Comparison of ENCODE assay signal across 20 mouse cellular contexts in the genomic region with DNA sequence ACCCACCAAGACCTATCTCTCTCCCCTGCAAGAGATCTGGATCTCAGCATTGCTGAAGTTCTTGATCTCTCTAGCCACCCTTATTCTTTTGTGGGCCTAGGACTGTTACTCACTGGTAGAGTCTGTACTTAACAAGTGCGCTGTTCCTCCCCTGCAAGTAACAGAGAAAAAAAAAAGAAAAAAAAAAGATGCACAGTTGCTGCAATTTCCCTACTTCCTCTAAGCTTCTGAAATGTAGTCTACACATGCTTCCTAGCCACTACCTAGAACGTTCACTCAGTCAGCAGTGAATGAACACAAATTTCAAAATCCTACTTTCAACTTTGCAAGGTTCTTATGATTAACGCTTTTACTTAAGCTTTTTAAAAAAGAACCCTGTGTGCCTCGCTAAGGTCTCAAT. TPM values are rescaled to one million over a fixed set of nuclear protein-coding genes. Genes with fewer than 3 reads are reported as not detected.
DNase-seq lines count a peak whose midpoint lies in the region; ATAC-seq and TF ChIP-seq lines count a peak whose summit lies in the region.
"Had no signal": no experiment of that assay in that cellular context is flagged by ENCODE, and none has a peak within 500 bp of the region (broad histone marks: within the 10 kb centered on the region; RNA-seq: fewer than 3 reads in every experiment).

No protein-coding gene starts in this region.

- no peak for TF ChIP-seq POLR2A in cerebellum, adult 2 months (IDR thresholded peaks at IDR 0.05; ENCODE audit: borderline replicate concordance, insufficient read depth, low read length)

- TF ChIP-seq CTCF in cerebellum, adult 2 months (IDR thresholded peaks at IDR 0.05; ENCODE audit: borderline replicate concordance, insufficient read depth, low read depth, low read length) = no peak

- no peaks in the 10 kb centered on the region for H3K27me3 ChIP-seq in heart, embryonic 12.5 days (replicated peaks)
- no peaks in the 10 kb centered on the region; the same call in 1 of the 2 replicates for H3K27me3 ChIP-seq in cerebellum, adult 2 months (ENCODE audit: control insufficient read depth, insufficient read depth, low read length)
- H3K27me3 ChIP-seq: embryonic facial prominence, embryonic 13.5 days; embryonic facial prominence, embryonic 15.5 days; forebrain, embryonic 12.5 days had no signal

- ATAC-seq in heart, embryonic 12.5 days (ENCODE audit: insufficient number of reproducible peaks, low FRiP score) = no peak
- peak; percentile 29; the same call in 1 of the 2 replicates for ATAC-seq in common myeloid progenitor, adult 5-6 weeks (replicated peaks; ENCODE audit: low read depth, poor library complexity, severe bottlenecking)
- peak; percentile 81 for ATAC-seq in megakaryocyte, adult 5-6 weeks (ENCODE audit: poor library complexity, severe bottlenecking)
- ATAC-seq: forebrain, embryonic 14.5 days; forebrain, embryonic 16.5 days had no signal

- peaks cover 16% of the 10 kb centered on the region for H3K4me1 ChIP-seq in heart, embryonic 12.5 days (replicated peaks)
- H3K4me1 ChIP-seq in cerebellum, adult 2 months (ENCODE audit: control insufficient read depth, insufficient read depth, low read length) = no peaks in the 10 kb centered on the region

- no peaks in the 10 kb centered on the region for H3K9me3 ChIP-seq in heart, embryonic 12.5 days (replicated peaks)
- H3K9me3 ChIP-seq: embryonic facial prominence, embryonic 13.5 days; embryonic facial prominence, embryonic 15.5 days; forebrain, embryonic 10.5 days; forebrain, embryonic 12.5 days had no signal

- H3K27ac ChIP-seq in heart, embryonic 12.5 days (ENCODE audit: poor library complexity, severe bottlenecking) = no peak overlapping the region
- no peak overlapping the region for H3K27ac ChIP-seq in cerebellum, adult 2 months (ENCODE audit: insufficient read depth, low read length)
- H3K27ac ChIP-seq: embryonic facial prominence, embryonic 13.5 days; embryonic facial prominence, embryonic 15.5 days; forebrain, embryonic 10.5 days; forebrain, embryonic 12.5 days had no signal

- DNase-seq in heart, adult 11 months = peak; percentile 23
- DNase-seq in 416B (ENCODE audit: low read depth) = peak; percentile 47
- DNase-seq in cerebellum, postnatal 14 days = no peak
- DNase-seq in cerebellum, postnatal 25 days = no peak
- DNase-seq in cerebellum, adult 2 months = no peak
- DNase-seq: cerebellum, adult 11-12 months; cerebellum, adult 8-10 months; cerebellum, adult 9-11 months; embryo, embryonic 11 days had no signal

- H3K9ac ChIP-seq in heart, embryonic 12.5 days = no peak overlapping the region
- H3K9ac ChIP-seq: embryonic facial prominence, embryonic 13.5 days; embryonic facial prominence, embryonic 15.5 days; forebrain, embryonic 12.5 days had no signal

- H3K36me3 ChIP-seq in heart, embryonic 12.5 days = no peaks in the 10 kb centered on the region
- H3K36me3 ChIP-seq: embryonic facial prominence, embryonic 13.5 days; embryonic facial prominence, embryonic 15.5 days; forebrain, embryonic 10.5 days; forebrain, embryonic 12.5 days had no signal

- H3K4me3 ChIP-seq in heart, embryonic 12.5 days = no peak overlapping the region
- H3K4me3 ChIP-seq in cerebellum, adult 2 months (replicated peaks; ENCODE audit: insufficient read depth, low read depth, low read length) = no peak overlapping the region
- H3K4me3 ChIP-seq: embryonic facial prominence, embryonic 13.5 days; embryonic facial prominence, embryonic 15.5 days; erythroblast, embryonic 14.5 days; forebrain, embryonic 10.5 days; forebrain, embryonic 12.5 days had no signal

- H3K4me2 ChIP-seq in heart, embryonic 12.5 days = no peak overlapping the region
- H3K4me2 ChIP-seq: embryonic facial prominence, embryonic 13.5 days; embryonic facial prominence, embryonic 15.5 days; forebrain, embryonic 12.5 days had no signal

- WGBS in heart, embryonic 12.5 days = 89% methylated on average over 4 of the region's 4 CpGs
- 95% methylated on average over 4 of the region's 4 CpGs for WGBS in cerebellum, adult 2 months

RNA-seq across cellular contexts. Expression of gene Pam, which starts 42.7 kb away (rescaled TPM):
- 376 and 393 TPM in 2 replicates for polyA plus RNA-seq in heart, embryonic 12.5 days (2016; fragmentation: Nextera tagmentation; extraction: Ambion mirVana)
- total RNA-seq in common myeloid progenitor, adult 5-6 weeks (2017) = 22.4 and 44.3 TPM in 2 replicates
- total RNA-seq in megakaryocyte, adult 5-6 weeks (2015) = 6.6 and 6.8 TPM in 2 replicates
- 15.4 and 24.4 TPM in 2 replicates for total RNA-seq in megakaryocyte, adult 5-6 weeks (2017)
- 33.0 and 35.4 TPM in 2 replicates for polyA plus RNA-seq in cerebellum, adult 2 months (2012; rRNA removed)
- total RNA-seq: MEL had no signal

Comparison
In these comparisons a context has a peak if more than half of its experiments do, and no peak if none do; other contexts are left out.
1. DNase-seq: peak in heart, adult 11 months (single experiment) and 416B (single experiment); none in cerebellum, postnatal 14 days (0 of 2), cerebellum, postnatal 25 days (0 of 2) and cerebellum, adult 2 months (0 of 2).